Mouse (Mus musculus): Measurements from ENCODE around the gene Alox12b. TPM values are rescaled to one million over a fixed set of nuclear protein-coding genes. Genes with fewer than 3 reads are reported as not detected.

The Alox12b gene
- not detected in 2 replicates for total RNA-seq (2017)

DNA sequence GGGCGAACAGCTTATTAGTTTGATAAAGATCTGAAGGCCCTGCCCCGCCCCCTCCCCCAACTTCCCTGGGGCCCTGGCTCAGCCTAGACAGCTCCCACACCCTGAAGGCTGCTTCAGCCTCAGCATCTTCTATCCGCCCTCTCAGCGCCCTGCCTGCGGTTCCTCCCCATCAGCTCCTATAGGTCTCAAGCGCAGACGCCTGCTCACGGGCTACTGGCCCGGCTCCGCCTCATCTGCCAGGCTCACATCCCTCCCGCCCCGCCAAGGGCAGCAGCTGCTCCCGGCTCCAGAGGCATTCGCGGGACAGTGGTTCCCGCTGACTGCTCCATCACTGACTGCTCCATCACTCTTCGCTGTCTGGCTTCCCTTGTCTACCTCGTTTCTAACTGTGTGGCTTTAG is at the start of gene Alox12b:
Gene Alox12b, plus strand, starts transcription at position 190 of the 400 bp plus-strand sequence.
- ATAC-seq (replicated peaks; ENCODE audit: low read depth, poor library complexity, severe bottlenecking) = peak; percentile 39; the same call in 1 of the 2 replicates

DNA sequence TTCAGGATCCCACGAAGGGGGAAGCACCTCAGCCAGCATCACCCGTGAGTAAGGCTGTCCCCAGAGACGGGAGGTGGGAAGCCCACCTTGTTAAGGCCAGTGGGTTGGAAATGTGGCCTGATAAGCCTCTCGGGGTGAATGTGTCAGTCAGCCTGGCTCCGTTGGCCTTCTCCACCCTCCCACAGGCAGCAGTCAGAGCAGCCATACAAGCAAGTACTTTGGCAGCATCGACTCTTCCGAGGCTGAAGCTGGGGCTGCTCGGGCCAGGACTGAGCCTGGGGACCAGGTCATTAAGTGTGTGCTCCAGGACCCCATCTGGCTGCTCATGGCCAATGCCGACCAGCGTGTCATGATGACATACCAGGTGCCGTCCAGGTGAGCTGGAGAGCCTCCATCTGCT is 49.1 kb upstream of the Alox12b start:
- ATAC-seq (replicated peaks; ENCODE audit: low read depth, poor library complexity, severe bottlenecking) = no peak

DNA sequence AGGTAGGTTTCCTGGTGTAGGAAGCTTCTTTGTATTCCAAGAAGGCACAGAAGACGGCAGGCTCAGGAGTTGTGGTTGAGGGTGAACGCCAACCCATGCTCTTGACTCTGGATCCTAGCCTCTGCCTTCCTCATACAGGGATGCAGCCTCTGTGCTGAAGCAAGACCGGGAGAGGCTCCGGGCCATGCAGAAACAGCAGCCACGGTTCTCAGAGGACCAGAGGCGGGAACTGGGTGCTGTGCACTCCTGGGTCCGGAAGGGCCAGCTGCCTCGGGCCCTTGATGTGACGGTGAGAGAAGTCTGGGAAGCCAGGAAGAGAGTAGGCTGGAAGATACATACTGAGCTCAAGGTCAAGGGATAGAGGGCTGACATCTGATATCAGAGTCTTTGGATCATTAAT is 48.6 kb upstream of the Alox12b start:
- no peak for ATAC-seq (replicated peaks; ENCODE audit: low read depth, poor library complexity, severe bottlenecking)

DNA sequence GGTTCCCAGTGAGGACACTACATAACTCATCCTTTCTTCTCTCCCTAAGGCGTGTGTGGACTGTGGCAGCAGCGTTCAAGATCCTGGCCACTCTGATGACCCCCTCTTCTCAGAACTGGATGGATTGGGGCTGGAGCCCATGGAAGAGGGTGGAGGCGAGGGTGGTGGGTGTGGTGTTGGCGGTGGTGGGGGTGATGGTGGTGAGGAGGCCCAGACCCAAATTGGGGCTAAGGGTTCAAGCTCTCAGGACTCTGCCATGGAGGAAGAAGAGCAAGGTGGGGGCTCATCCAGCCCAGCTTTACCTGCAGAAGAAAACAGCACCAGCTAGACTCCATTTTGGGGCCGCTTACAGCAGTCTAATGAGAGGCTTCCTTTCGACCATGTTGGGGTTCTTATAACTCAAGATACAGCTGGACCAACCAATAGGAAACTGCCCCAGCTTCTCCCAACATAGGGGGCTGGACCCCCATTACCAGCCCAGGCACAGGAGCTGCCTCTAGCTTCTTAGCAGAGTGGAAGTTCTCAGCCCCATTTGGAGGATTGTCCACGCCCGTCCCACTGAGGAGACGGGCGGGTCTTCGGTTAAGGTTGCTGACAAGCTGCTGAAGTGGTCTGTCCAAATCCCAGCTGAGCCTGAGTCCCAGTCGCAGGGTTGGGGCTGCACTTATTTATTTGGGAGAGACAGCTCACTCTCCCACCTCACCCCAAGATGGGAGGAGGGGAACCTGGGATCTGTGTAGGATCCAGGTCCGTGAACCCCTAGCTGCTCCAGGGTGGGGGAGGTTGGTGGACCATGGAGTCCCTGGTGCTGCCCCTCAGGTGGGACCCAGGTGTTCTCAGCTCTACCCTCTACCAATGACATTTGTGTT is 47.5 kb upstream of the Alox12b start:
- no peak for ATAC-seq (replicated peaks; ENCODE audit: low read depth, poor library complexity, severe bottlenecking)

DNA sequence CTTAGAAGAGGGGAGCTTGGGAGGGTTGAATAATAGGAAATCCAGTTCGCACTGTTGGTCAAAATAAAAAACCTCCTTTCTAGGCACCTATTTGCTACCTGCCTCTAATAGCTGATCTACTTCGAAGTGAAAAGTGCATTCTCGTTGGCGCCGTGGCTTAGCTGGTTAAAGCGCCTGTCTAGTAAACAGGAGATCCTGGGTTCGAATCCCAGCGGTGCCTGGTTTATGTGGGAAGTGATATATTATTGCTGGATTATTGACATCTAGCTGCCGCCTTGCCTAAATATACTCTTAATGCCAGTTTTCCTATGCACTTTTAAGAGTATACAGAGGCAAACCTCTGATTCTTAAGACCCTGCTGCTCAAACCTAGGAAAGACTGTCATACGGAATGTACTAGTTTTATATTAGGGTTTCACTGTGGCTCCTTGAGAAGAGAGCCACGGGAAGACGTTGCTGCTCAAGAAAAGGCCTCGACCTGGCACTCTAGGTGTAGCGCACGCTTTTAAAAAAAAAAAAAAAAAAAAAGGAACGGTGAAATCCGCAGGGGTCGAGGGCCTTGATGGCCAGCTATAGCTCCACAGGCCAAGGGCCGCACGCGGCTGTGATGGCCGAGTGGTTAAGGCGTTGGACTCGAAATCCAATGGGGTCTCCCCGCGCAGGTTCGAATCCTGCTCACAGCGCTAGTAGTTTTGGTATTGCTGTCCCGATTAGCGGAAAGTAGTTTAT is 46.3 kb upstream of the Alox12b start:
- ATAC-seq (replicated peaks; ENCODE audit: low read depth, poor library complexity, severe bottlenecking) = peak; percentile 61

DNA sequence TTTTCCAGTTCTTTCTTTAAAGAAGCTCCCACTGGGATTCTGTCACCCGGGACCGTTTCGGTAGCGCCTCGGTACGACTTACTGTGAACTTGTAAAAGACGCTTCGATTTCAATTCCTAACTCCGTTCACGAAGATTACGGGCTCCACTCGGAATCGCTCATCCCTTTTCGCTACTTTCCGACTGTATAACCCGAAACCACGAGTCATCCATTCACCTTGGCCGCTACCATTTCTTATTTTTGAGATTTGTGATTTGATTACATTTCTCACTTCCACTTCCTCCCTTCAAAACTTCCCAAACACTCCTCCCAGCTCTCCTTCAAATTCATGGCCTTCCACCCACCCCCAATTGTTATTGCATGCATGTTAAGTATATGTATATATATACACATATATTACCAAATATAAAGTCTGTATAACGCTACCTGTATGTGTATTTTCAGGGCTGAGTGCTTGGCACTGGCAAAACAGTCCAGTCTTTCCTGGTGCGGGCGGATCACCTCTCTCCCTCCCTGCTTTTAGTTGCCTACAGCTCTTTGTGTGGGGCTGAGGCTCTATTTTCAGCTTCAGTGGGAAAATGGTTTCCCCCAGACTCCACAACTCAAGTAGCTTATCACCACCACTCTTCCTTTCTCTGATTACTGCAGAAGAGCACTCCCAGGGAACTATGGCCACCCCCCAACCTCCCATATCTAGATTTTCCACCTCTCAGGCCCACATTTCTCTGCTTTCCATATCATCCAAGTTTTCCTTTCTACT is 45.6 kb upstream of the Alox12b start:
- 0 out of 2 replicates have a peak, but pooled peaks have one; percentile 6 for ATAC-seq (replicated peaks; ENCODE audit: low read depth, poor library complexity, severe bottlenecking)

DNA sequence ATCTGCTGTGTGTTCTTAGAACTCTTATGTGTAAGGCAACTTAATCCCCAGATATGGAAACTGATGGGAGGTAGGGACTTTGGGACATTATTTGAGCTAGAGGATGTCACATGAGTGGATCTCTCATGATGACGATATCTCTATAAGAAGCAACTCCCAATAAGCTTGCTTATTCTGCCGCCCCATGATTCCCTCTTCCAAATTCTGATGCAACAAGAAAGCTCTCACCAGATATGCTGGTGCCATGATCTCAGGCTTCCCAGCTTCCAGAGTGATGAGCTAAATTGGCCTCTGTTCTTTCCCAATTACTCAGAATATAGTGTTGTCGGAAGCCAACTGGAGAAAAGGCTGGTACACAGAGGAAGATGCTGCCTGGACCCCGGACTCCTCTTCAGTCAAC is 44.9 kb upstream of the Alox12b start:
- no peak for ATAC-seq (replicated peaks; ENCODE audit: low read depth, poor library complexity, severe bottlenecking)

DNA sequence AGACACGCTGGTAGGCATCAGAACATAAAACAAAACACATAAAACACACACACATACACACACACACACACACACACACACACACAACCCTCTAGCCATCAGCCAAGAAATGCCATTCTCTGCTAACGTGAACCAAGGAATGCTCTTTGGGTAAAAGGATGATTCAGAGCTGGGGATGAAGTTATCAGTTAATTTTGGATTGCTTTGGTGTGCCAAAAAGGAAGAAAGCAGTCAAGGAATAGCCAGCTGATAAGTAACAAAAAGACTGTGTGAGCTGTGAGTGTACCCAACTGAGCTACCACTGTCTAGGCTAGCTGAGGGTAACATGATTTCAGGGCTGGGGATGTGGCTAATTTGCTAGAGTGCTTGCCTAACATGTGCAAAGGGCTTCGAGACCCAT is 42.8 kb upstream of the Alox12b start:
- ATAC-seq (replicated peaks; ENCODE audit: low read depth, poor library complexity, severe bottlenecking) = no peak

DNA sequence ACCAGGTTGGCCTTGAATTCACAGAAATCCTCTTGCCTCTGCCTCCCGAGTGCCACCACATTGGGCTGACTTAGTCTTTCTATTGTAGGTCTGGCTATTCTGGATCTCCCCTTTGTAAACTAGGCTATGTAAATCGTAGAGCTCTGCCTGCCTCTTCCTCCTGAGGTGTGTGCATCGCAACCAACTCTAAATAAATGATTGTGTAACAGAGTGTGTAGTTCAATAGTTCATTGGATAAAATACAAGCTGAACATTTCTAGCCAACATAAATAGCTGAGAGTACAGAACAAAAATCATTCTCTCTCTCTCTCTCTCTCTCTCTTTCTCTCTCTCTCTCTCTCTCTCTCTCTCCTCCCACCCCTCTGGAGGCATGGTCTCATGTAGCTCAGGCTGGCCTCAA is 42.2 kb upstream of the Alox12b start:
- no peak for ATAC-seq (replicated peaks; ENCODE audit: low read depth, poor library complexity, severe bottlenecking)

DNA sequence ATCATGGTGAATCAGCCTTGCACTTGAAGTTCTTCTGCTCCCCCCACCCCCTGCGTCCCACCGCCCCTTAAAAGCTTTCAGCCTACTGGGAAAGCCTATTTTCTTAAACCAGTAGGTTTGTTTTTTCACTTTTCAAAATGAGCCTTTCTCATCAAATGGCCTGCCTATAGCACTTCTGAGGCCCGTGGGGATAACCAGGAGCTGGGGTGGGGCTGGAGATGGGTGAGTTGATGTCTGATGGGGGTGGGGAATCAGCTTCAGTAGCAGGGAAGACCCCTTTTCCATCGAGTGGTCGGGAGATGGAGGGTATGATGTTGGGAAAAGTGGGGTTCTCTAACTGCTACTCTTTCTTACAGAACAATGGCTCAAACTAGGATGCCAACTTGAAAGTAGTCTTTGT is 39.9 kb upstream of the Alox12b start:
- no peak for ATAC-seq (replicated peaks; ENCODE audit: low read depth, poor library complexity, severe bottlenecking)

DNA sequence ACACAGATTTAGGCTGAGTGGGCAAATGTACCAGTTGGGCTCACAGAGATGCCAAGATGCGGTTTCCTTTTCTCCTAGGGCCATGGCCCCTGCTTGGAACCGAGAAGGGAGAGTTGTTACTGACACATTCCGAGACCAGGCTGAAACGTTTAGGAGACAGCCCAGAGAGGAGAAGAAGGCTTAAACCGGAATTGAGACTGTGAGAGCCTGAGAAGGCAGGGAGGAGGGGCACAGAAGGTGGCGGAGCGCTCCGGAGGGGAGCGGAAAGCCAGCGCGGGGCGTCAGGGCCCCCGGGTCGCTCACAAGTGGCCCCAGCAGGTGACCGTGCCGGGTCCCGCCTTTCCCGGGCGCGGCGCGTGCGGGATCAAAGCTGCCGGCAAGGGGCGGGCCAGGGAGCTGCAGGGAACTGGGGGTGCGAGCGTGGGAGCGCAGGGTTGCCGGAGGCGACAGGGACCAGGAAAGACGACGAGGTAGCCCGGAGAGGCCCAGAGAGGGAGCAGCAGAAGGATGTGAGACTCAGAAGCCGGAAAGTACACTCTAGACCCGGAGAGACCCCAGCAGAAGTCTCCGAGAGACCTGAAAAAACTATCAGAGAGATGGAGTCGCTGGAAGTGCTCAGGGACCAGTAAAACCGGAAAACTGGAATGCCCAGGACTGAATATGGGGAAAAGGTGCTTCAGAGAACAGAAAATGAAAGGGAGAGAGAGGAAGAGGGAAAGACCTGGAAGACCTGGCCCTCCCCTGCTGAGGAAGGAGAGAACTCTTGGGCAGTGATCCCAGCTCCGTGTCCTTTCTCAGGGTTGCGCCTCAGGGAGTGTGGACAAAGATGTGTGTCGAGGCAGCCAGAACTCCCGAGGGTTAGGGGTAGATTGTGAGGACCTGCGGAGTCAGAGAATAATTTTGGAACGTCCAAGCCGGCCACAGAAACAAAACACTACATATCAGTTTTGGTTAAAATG is 38.8 kb upstream of the Alox12b start:
- ATAC-seq (replicated peaks; ENCODE audit: low read depth, poor library complexity, severe bottlenecking) = peak; percentile 37

DNA sequence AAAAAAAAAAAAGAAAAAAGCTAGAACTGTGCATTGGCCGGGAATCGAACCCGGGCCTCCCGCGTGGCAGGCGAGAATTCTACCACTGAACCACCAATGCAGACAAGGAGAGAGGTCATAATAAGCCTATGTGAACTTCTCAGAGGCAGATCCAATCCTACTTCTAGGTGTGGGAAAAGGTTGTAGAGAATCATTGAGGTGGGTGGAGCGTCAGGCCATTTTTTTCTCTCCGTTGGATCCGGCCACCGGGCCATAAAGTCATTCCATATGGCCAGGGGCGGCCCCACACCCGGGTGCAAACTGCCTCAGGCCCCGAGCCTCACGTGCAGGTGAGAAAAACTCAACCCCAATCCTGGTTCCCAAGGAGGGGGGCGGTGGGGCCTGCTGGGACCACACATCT is 38.0 kb upstream of the Alox12b start:
- peak; percentile 13; the same call in 1 of the 2 replicates for ATAC-seq (replicated peaks; ENCODE audit: low read depth, poor library complexity, severe bottlenecking)

DNA sequence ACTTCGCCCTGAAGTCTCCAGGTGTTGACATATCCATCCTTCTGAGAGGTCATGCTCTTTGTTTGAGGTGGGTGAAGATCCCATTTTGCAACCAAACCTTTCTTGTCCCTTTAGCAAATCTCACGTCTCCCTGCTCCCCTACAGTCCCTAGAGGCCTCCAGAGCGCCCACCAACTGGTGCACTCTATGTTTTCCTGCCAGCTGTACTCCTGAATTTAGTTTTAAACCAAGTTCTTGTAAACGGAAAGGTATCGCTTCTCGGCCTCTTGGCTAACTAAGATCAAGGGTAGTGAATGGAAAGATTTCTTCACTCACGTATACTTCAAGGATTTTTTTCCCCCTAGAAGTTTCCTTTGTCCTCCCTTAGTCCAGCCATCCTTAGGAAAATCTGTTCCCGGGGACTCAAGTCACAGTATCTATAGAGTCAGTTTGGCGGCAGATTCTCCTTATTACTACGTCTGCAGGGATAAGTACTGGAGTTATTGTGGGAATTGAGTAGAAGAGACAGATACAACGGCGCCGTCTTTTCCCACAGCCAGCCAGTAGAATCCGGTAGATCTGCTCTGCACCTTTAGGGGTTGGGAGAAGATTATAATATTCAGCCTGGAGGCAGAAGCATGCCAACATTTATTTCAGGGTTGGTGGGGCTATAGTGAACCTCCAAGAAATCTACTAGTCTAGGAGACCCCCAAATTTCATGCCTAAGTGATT is 37.2 kb upstream of the Alox12b start:
- no peak for ATAC-seq (replicated peaks; ENCODE audit: low read depth, poor library complexity, severe bottlenecking)

DNA sequence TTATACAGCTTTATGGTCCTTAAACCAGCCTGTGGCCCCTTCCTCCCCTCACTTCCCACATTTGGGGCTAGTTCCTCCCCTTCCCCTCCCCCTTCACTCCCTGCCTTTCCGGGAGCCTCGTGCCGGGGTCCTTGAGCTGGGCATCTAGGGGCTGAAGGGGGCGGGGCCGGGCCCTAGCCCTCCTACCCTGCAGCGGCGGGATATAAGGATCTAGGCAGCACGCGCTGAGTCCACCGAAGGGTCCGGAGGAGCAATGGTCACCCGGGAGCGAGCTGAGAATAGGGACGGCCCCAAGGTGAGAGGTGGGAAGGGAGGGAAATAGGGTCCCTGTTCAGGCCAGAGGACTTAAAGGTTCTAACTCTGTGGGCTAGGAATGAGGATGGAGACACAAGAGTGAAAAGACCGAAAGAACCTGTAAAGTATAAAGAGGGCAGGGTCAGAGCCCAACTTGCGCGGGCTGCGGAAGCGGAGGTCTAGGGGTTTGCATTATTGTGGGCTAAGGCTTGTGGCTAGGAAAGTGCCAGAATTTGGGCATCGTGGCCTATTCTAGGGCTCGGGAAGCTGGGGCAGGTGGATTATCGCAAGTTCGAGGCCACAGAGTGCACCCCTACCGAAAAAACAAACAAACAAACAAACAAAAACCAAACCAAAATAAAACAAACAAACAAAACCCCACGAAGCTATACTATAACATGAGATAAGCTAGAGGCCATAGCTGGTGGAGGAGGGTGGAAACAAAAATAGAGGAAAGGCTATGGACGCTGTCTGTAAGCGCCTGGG is 36.4 kb upstream of the Alox12b start, which contains the start of gene Hes7:
Gene Hes7, plus strand, starts transcription at position 184 of the 780 bp plus-strand sequence.
- no peak for ATAC-seq (replicated peaks; ENCODE audit: low read depth, poor library complexity, severe bottlenecking)

DNA sequence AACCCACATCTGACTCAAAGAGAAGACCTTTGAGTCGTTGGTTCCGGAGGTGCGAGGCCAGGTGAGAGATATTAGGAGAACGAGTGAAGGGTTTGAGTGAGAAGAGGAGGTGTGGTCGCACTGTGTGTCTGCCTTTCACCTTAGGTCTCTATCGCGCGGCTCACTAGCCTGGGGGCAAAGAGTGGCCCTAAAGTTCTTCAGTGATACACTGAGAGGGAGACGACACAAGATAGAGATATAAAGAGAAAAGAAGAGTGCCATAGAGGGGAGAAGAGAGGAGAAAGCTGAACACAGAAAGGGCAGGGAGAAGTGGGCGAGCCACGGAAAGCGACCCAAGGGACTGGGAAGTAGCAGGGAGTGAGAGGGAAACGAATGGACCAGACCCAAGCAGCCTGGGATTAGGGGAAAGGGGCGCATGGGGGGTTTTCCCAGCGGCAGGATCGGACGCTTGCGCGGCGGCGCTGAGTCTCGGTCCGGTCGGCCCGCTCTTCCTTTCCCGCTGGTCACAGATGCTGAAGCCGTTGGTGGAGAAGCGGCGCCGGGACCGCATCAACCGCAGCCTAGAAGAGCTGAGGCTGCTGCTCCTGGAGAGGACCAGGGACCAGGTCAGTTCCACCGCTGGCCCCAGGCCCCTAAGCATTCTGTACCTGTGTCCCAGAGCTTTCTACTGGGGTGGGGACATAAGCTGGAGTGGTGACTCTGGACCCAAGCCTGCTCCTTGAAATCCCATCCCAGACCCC is 35.6 kb upstream of the Alox12b start:
- no peak for ATAC-seq (replicated peaks; ENCODE audit: low read depth, poor library complexity, severe bottlenecking)

DNA sequence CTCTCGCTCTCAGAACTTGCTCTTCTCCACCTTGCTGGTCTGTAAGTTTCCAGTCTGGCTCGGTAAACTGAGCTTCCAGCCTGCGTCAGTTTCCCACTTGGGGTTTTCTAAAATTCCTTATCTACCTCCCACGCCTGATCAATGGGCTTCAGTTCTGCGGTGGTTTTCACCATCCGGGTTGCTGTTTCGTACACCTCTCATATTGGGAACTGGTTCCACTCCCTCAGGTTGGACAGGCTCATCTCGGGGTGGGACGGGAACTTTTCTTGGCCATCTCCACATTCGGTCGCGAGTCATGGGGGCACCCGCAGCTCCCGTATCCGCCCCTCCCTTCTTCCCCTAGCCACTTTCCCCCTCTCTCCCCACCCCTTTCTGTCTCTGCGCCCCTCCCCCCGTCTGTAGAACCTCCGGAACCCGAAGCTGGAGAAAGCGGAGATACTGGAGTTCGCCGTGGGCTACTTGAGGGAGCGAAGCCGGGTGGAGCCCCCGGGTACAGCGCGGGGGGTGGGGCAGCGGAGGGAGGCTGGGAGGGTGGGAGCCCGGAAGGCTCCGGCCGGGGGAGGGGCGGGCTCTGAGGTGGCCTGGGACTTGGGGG is 35.0 kb upstream of the Alox12b start:
- ATAC-seq (replicated peaks; ENCODE audit: low read depth, poor library complexity, severe bottlenecking) = no peak

DNA sequence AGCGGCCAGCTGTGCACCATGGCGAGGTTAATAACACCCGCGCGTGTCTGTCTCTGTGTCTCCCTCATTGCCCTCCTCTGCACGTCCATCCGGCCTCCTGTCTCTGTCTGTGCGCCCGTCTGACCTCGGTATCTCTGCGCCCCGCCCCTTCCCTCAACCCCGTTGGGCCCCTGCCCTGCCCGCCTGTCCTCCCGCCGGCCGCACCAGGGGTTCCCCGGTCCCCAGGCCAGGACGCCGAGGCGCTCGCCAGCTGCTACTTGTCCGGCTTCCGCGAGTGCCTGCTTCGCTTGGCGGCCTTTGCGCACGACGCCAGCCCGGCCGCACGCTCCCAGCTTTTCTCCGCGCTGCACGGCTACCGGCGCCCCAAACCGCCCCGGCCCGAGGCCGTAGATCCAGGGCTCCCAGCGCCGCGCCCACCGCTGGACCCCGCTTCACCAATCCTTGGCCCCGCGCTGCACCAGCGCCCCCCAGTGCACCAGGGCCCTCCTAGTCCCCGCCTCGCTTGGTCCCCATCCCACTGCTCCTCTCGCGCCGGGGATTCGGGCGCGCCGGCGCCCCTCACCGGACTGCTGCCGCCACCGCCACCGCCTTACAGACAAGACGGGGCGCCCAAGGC is 34.3 kb upstream of the Alox12b start, which contains the start of gene 9130213A22Rik:
Gene 9130213A22Rik, minus strand, starts transcription at position 254 of the 616 bp plus-strand sequence.
- ATAC-seq (replicated peaks; ENCODE audit: low read depth, poor library complexity, severe bottlenecking) = peak; percentile 36

Measured in common myeloid progenitor, adult 5-6 weeks (primary cell).